Mouse (Mus musculus) embryo, embryonic 10.5 days (tissue): ENCODE data around the gene 3110082I17Rik.
A peak's percentile ranks its signal among the peaks of the same experiment; 100 is the strongest.

Experiments
- DNase-seq: peaks from one replicate; pipeline ENCODE4 v3.0.0-alpha.2; 2015; ENCODE audit warnings: low spot score

Gene 3110082I17Rik

DNA sequence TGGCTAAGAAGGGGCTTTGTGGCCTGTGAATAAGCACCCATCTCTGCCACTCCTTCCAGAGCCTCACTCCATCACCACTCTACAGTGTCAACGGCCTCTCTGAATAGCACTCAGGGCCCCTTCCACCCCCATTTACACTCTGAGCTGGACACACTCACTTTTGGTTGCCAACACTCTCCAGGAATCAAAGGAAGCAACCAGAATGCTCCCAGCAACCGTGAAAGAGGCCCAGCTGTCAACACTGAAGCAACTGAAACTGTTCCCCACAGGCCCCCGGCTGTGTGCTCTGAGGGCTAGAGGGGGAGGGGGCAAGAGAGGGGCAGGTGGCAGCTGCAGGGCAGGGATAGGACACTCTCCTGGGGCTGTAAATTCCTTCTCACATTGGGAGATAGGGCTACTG lies 41.7 kb downstream of the 3110082I17Rik start:
- DNase-seq: peak; percentile 32

DNA sequence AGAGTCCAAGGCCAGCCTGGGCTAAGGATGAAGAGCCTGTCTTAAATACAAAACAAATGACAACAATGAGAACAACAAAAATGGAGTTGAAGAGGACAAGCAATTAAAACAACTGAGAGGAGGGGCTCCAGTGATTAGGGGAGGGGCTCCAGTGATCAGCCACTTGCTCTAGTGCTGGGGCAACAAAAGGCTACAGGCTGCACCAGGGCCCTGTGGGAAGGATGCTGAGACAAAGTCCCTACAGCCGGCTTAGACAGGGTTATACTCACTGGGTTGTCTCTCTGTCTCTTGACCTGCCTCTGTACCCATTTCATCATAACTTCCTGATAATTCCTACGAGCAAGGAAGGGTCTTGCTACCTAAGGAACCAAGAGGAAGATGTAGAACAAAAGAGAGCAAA lies 42.2 kb downstream of the 3110082I17Rik start:
- no peak for DNase-seq

DNA sequence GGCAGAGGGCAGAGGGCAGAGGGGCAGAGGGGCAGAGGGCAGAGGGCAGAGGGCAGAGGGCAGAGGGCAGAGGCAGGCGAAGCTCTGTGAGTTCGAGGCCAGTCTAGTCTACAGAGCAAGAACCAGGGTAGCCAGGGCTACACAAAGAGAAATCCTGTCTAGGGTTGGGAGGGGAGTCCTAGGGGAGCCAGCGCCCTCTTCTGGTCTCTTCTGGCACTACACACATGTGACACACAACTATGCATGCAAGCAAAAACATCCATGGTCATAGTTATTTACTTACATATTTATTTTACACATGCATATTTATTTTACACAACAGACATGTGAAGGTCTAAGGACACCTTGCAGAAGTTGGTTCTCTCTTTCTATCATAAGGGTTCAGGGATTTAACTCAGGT lies 42.8 kb downstream of the 3110082I17Rik start:
- DNase-seq: no peak

DNA sequence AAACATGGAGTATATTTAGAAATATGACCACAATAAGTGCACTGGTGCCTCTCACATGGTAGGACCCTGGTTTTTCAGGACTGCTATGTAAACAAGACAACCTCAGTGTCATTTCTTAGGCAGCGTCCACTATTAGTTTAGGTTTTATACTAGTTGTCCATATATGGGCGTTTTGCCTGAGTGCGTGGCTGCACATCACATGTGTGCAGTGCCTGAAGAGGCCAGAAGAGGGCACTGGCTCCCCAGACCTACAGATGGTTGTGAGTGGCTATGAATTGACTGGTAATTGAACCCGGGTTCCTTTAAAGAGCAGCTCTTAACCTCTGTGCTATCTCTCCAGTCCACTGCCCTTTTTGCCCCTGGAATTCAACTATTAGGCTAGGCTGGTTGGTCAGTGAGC lies 43.4 kb downstream of the 3110082I17Rik start:
- DNase-seq: peak; percentile 40

DNA sequence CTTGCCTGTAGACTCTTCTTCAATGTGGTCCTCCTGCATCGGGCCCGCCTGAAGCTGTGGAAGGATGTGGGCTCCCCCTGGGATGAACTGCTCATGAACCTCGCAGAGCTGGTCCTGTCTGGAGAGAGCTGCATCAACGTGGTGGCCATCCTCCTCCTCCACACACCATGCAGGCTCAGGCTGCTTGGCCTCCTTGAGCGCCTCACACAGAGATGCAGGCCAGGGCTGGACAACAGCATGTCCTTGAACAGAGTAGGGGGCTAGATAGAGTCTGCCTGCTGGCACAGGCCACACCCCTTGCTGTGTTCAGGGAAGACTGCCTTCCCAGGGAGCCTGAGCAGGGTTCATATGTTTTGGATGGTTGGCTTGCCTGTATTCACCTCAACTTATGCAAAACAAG lies 45.3 kb downstream of the 3110082I17Rik start:
- no peak for DNase-seq

DNA sequence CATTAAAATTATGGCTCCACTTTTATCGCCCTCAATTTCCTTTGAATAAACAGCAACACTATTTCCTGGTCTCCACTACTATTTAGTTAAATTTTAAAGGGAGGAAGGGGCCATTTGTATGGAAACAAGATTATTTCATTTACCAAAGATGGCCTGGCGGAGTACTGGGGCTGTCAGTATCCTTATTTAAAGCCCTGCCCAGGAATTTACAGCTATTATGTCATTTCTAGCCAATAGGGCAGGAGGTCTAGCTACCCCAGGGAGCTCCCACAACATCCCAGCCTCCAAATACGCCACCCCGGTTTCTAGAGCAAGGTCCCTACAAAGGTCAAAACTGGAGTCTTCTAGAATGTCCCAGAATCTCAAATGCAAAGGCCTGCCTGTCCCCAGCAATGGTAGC lies 46.8 kb downstream of the 3110082I17Rik start:
- no peak for DNase-seq

DNA sequence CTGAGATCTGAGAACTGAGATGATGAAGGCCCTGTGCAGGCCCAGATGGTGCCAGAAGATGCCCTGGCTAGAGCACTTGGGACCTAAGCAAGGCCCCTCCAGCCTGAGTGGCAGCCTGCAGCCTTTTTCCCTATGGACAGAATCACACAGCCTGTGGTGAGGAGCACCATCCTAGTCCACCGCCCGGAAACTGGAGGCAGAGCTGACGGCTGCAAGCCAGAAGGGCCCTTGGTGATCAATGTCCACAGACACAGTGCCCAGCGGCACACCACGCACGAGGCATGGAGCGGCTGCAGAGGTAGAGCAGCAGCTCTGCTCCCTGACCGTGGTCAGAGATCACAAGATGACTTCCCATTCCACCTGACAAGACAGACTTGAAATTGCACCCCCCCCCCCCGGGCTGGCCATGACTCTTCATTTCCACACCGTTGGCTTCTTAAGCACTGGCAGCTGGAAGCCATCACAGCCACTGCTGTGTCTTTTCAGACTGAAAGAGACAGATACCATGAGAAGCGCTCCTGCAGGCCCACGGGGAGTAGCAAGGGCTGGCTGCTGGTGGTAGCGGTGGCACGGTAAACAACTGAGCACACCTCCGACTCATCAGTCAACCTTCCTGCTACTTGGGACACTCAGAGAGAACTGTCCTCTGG lies 48.5 kb downstream of the 3110082I17Rik start:
- DNase-seq: no peak

DNA sequence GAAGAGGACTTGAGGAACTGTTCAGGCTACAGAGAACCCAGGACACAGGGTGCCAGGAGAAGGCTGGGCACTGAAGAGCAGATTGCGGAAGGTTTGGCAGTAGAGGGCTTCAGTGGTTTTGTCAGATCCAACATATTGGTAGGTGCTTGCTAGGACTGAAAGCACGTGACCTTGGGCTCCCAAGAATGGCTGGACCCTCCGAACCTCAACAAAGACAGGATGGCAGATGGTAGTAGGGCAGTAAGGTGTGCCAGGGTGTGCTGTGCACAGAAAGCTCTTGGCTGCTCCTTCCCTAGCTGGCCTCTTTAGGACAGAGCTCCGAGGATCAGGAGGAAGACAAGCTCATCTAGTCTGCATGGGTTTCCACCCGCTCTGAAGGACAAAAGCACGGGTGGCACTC lies 49.2 kb downstream of the 3110082I17Rik start:
- DNase-seq: no peak

DNA sequence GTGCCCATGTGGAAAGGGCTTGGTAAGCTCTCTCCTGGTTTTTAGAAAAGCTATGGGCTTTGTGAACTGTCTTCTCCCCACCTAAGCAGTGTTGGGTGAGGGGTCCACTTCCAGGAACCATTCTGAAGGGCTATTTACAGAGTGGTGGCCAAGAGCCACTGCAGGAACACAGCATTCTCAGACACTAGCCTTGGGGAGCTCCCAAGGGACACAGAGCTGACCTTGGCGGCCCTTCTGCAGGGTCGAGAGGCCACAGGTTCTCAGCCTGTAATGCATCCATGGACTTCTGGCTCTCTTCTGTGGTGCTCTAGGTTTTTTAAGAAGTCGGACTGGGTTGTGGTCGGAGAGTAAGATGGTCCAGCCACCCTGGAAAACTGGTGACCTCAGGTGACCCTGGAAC lies 50.3 kb downstream of the 3110082I17Rik start:
- DNase-seq: no peak

DNA sequence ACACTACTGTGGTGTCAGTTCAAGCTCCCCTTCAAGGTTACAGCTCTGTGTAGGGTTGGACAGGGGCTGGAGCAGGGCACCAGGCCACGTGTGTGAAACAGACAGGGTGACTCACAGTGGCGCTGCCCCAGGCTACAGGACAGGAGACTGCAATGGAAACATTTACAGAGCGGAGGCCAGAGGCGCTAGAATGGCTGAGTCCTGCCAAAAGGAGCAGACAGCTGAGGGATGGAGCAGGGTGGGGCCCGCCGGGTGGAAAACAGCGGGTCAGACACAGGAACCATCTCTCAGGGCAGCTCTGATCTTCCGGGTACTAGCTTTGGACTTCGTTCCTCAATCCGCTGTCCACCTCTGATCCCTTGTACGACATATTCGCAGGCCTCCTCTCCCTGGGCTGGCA lies 50.9 kb downstream of the 3110082I17Rik start:
- no peak for DNase-seq

DNA sequence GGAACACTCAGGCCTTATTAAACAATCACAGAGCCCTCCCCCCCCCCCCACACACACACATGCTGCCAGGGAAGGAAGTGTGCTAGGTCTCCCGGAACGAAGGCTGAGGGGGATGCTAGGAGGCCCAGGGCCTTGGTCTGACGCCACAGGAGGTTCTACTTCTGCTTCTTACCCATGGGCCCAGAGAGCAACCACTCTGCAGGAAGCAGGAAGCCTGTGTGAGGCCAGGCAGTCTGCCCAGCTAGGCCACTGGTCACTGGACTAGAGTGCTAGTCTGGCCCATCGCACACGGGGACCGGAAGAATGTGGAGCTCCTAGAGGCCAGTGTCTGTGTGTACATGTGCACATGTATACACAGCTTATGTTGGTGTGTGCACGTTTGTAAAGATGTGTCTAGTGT lies 51.8 kb downstream of the 3110082I17Rik start:
- DNase-seq: no peak

DNA sequence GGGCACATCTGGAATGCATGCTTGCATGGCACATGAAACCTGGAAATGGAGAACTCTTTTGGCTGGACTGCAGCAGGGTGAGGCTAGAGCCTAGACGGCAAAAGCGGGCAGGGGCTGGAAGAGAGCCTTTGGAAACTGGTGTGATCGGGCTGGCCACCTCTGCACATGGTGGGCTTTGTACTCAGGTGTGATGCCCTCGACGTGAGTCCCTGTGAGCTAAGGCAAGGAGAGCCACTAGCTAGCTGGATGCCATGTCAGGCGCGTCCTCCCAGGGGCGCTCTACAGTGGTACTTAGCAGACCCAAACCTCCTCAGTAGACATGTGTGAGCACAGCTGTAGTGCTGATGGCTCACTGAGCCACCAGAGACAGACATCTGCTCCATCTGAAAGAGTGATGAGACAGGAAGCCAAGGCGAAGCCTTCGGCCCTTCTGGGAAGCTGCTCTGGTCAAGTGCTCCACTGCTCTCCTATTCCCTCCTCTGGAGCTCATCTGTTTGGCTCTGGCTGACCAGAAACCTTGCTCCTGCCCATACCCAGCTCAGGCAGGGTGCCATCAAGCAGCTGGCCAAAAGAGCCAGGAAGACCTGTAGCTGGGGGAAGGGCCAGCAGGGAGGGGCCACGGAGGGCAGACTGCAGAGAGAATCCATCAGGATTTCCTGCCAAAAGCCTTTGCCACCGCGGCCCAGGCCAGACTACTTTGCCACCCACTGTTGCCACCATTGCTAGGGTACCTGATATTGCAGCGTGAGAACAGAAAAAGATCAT lies 53.0 kb downstream of the 3110082I17Rik start:
- DNase-seq: no peak

DNA sequence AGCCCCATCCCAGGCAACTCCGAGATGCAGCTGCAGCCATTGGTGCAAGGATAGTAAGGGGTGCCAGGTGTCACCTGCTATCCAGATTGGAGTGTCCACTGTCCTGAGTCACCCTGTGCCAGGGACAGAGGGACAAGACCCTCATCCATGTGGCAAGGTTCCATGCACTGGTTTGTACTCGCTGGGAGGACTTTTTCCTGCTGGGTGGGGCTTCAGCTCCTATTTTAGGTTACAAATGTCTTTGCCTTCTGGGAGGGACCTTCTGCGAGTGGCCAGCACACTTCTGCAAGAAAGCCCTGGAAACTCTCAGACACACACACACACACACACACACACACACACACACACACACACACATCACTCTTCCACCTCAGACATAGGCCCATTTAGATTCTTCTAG lies 54.4 kb downstream of the 3110082I17Rik start:
- DNase-seq: no peak

DNA sequence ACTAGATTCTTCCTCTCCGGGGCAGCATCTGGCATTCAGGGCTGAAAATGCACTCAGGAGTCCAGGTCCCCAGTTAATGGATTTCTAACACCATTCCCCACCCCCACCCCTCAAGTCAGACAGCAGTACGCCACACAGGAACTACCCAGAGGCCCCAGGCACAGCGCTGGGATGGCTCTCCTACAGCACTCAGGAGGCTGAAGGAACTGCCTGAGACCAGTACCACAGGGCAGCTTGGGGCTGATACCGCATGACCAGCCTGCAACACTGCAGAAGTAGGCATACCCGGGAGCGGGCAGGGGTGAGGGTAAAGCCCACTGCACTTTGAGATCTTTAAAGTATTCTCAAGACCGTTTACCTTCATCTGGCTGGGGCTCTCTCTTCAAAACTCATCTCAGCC lies 54.8 kb downstream of the 3110082I17Rik start:
- DNase-seq: no peak

DNA sequence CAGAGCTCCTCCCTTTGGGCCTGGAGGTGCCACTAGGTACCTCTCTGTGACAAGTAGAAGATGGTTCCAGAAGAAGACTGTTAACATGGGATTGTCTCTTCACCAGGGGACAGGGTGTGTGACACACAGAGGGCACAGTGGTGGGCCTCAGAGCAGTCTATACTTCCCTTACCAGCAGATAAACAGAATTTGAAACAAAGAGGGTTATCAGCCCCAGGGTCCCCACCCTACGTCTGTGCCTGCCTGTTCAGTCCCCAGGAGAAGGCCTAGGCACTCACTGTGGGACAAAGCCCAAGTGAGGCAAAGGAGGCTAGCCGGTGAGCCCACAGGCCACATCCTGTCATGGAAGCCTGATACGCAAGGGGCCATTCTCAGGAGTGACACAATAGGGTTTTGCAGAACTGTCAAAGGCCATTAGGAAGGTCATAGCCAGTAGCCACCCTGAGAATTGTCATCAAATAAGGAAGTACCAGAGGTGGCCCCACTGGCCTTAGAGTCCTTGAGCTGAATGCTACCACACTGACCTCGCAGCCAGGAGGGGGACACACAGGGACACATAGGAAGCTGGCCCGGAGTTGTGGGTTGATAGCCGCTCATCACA lies 55.4 kb downstream of the 3110082I17Rik start, which contains the start of gene C130050O18Rik:
Gene C130050O18Rik (plus strand): TSS at position 480 of the 601 bp plus-strand sequence.
- DNase-seq: no peak

DNA sequence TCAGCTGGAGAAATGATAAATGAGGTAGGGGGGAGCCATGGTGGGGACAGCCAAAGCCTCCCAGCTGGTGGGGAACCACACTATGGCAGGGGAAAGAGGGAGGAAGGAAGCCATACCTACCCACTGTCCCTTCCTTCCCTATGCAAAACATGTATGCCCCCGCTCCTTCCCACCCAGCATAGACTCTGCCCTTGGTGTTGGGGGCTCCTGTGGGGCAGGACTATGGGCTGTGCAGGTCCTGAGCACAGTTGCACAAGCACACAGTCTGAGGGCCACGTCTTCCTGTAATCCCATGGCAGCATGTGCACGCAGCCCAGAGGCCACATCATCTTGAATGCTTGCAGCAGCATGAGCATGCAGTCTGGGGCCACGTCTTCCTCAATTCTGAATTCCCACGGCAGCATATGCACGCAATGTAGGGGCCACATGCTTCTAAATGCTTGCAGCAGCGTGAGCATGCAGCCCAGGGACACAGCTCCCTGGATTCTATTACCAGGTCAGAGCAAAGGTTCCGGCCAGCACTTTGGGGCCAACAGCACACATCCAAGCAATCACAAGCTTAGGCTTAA lies 56.6 kb downstream of the 3110082I17Rik start:
- no peak for DNase-seq

DNA sequence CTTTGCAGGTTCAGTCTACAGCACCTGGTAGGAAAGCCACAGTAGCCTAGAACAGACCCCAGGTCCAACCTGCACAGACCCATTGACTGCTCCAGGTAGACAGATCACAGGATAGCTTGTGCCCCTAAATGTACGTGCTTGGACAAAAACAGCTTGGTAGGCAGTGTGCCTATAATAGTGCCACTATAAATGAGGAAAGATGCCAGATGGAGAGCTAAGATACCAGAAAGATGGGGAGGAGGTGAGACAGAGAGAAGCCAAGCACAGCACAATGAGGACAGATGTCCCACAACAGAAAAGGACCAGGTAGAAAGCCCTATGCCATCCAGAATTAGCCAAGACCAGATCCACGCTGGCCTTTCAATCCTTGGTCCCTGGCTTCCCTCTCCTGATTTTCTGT lies 58.2 kb downstream of the 3110082I17Rik start:
- DNase-seq: no peak

DNA sequence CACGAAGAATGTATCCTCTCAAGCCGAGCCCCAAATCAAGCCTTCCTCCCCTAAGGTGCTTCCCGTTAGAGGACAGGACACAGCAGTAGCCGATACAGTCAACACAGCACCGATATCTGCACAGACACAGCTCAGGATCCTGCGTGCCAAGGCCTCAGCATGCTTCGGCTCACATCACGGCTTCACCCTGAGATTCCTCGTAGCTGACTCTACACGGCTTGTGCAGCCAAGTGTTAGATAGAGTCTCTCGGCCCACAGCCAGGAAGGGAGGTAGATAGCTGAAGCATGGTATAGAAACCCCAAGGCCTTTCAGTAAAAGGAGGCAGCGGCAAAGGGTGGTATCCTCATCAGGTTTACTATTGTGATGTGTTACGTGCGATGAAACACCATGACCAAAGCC lies 60.3 kb downstream of the 3110082I17Rik start:
- DNase-seq: no peak

DNA sequence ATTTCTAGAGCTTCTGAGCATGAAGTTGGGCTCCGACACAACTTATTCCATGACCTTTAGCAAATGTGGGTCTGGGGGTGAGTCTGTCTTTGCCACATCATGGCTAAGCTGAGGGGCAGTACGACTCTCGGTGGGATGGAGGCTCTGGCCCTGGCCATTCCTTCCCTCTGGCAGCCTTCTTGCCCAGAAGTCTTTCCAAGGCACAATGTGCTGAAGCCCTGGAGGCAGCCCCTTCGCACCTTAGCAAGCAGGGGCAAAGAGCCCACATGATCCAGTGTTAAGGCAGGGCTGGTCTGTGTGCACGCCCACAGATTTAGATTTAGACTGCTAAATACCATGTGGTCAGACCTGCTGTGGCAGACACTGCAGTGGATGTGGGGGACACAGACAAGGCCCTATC lies 61.5 kb downstream of the 3110082I17Rik start:
- no peak for DNase-seq

DNA sequence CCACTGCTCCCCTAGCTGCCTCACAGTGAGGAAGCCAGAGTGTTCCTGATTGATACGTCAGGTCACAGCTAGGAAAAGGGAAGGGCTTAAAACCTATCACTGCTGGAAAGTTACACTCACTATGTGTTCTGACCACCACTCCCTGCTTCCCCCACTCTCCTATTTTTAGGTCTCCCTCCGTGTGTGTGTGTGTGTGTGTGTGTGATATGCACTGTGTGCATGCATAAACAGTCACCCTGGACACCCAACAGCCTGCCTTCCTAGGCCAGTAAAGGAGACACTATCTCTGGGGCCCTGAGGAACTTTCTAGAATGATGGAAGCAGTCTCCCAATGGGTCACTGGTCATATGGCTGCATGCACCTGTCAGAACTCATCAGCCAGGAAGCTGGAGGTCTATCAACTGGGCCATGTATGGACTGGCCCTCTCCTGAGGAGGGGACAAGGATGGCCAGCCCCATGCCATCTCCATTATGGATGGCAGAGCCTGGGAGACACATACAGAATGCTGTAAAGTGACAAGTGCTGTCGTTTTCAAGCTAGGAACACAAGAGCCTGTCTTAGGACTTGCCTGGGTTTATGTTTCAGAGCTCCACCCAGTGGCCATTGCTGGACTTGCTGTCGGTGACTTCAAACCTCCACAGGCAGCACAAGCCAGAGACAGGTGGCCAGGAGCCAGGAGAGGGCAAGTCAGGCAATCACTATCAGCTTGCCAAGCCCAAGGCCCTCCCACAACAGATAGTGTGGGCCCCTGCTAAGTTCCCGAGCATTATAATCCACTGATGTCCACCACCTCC lies 62.2 kb downstream of the 3110082I17Rik start:
- DNase-seq: peak; percentile 87

DNA sequence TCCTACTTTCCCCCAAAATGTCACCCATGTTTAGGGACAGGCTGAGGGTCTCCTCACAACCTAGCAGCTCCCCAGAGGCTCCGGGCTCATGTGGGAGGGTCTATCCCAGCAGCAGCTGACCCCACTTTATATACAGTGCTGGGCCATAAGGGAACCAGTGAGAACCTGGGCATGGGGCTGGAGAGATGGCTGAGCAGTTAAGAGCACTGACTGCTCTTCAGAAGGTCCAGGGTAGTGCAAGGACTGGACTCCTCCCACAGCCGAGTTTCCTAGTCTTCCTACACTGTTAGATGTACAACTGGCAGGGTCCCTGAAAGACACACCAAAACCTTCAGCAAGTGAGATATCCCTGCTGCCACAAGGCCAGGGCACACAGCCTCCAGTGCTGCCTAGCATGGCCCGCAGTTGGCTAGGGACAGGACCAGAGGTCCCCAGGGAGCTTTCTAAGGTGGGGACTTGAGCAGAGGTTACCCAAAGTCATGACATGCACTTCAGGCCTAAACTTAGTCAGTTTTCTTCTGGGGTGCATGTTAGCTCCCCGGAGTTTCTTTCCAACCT lies 62.9 kb downstream of the 3110082I17Rik start:
- no peak for DNase-seq

DNA sequence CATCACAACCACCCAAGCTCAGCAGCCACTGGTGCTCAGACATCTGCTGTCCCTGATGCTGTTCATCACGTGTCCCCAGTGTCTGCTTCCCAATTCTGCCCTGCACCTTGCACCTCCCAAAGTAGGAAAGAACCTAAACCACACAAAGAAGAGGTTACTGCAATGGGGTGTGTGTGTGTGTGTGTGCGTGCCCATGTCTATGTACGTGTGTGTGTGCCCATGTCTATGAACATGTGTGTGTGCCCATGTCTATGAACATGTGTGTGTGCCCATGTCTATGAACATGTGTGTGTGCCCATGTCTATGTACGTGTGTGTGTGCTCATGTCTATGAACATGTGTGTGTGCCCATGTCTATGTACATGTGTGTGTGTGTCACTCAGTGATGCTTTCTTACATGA lies 64.8 kb downstream of the 3110082I17Rik start:
- DNase-seq: no peak
